Mouse (Mus musculus) E14TG2a.4 (cell line): ENCODE data around the gene Sh2b3.

Source experiments
- H3K27me3 ChIP-seq: 2 replicates; pipeline ENCODE4 v1.6.1; 2014; ENCODE audit warnings: low read length, control low read depth; ENCODE audit not compliant: insufficient read depth
- H3K36me3 ChIP-seq: 2 replicates; pipeline ENCODE4 v1.6.1; 2014; ENCODE audit warnings: low read length, control low read depth; ENCODE audit not compliant: insufficient read depth
- H3K4me1 ChIP-seq: replicated peaks from 2 replicates; pipeline ENCODE4 v1.6.1; 2014; ENCODE audit warnings: low read depth, low read length, control low read depth
- H3K4me3 ChIP-seq: replicated peaks from 2 replicates; pipeline ENCODE4 v1.5.1; 2014; ENCODE audit warnings: mild to moderate bottlenecking, low read length
- H3K9me3 ChIP-seq: 2 replicates; pipeline ENCODE4 v1.6.1; 2014; ENCODE audit warnings: low read length, control low read depth
- CTCF ChIP-seq: conservative IDR thresholded peaks from 2 replicates; pipeline ENCODE4 v1.5.1; 2014; ENCODE audit warnings: low read length
- NANOG ChIP-seq: IDR thresholded peaks from 2 replicates; pipeline ENCODE4 v1.6.1; 2014; ENCODE audit warnings: borderline replicate concordance, low read length, mixed read lengths
- POU5F1 ChIP-seq: IDR thresholded peaks from 2 replicates; pipeline ENCODE4 v1.6.1; 2014; ENCODE audit warnings: low read length, borderline replicate concordance

Sh2b3 gene

DNA sequence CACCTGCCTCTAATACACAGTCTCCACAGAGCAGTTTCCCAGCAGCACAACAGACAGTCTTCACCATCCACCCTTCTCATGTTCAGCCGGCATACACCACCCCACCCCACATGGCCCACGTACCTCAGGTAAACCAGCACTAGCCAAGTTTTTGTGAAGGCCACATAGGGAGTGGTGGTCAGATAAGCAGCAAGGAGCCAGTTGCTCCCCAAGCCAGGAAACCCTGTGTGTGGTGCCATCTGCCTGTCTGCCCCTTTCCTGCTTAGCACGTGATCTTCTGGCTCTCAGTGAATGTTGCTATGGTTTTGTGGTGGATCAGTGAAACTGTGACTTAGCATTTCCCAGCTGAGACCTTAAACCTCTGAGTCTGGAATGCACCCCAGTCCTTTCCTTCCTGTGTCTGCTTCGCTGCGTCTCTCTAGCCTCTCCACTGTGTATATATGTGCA, 25.9 kb downstream of the Sh2b3 start:
- peaks cover 93% of the 10 kb centered on the region for H3K36me3 ChIP-seq
- no peaks in the 10 kb centered on the region for H3K9me3 ChIP-seq
- no peaks in the 10 kb centered on the region for H3K27me3 ChIP-seq
- TF ChIP-seq POU5F1 (no peak), NANOG (no peak), CTCF (no peak)
- H3K4me1 ChIP-seq, result peaks cover 74% of the 10 kb centered on the region
- no peak overlapping the region for H3K4me3 ChIP-seq

DNA sequence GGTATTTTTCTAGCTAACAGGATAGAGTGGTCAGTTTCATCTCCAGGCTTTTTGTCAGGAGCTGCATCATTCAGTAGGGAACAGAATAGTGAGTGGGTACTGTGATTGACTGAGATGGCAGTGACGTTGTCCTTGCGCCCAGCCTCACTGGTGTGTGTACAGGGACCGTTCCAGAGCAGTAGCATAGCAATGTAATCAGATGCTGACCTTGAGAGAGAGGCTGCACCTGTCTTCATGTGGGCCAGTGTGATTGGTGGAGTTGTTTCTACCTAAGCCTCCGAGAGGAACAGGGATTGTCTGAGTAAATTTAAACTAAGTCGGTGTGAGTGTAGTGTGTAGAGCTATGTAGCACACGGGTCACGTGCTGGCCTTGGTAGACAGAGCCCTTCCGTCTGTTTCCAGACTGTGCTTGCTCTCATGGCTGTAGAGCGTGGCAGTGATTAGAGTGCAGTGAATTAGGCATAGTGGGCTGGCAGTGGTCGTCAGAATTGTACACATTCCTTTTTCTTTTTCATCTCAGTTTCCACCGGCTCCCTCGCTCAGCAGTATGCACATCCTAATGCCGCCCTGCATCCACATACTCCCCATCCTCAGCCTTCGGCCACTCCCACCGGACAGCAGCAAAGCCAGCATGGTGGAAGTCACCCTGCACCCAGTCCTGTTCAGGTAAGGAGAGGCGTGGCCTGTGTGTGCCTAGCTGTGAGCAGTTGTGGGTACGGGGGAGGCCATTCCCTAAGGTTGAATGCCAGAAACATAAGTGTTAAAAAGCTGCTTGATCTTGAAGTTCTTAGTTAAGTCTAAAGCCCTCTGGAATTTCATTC, 26.9 kb downstream of the Sh2b3 start:
- TF ChIP-seq CTCF (no peak), NANOG (no peak), POU5F1 (no peak)
- Histone ChIP-seq H3K9me3 (no peaks in the 10 kb centered on the region), H3K36me3 (peaks cover 93% of the 10 kb centered on the region), H3K4me3 (no peak overlapping the region), H3K27me3 (no peaks in the 10 kb centered on the region), H3K4me1 (peaks cover 76% of the 10 kb centered on the region)

DNA sequence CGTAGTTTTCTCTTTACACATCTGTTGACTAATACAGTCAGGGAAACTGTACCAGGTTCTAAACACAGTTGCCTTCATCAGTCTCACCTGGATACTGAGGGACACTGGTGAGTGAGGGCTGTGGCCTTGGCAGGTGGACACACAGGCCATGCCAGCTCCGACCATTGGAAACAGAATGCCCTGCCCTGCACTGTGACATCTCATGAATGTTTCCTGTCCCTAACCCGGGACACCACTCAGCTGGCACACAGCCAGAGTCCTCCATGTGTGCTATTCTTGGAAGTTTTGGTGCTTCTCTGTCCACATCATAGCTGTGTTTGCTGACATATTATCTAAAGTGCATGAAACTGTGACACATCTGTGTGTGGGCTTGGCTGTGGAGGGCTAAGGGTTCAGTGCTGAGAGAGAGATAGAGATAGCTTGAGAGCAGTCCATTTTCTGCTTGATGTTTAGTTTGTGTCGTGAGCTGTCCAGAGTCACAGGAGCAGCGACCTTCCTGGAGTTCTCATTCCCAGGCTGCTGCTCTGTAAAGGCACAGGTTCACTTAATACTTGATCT, 27.7 kb downstream of the Sh2b3 start:
- TF ChIP-seq POU5F1 (no peak), CTCF (no peak), NANOG (no peak)
- Histone ChIP-seq H3K4me3 (no peak overlapping the region), H3K27me3 (no peaks in the 10 kb centered on the region), H3K9me3 (no peaks in the 10 kb centered on the region), H3K36me3 (peaks cover 92% of the 10 kb centered on the region), H3K4me1 (peaks cover 68% of the 10 kb centered on the region)

DNA sequence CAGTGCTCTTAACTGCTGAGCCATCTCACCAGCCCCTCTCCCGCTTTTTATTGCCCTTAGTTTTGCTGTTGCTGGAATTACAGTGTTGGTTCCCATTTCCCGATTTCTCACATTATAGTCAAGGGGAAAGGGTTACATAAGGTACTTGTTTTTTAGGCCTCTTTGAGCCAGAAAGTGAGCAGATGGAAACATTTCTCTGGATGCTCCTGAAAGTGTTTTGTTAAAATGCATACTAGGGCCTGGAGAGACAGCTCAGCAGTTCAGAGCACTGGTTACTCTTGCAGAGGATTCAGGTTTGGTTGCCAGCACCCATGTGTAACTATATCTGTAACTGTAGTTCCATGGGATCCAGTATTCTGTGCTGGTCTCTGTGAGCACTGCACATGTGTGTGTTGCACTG, 29.2 kb downstream of the Sh2b3 start:
- Histone ChIP-seq H3K4me3 (no peak overlapping the region), H3K36me3 (peaks cover 92% of the 10 kb centered on the region), H3K4me1 (peaks cover 54% of the 10 kb centered on the region), H3K27me3 (no peaks in the 10 kb centered on the region), H3K9me3 (no peaks in the 10 kb centered on the region)
- TF ChIP-seq POU5F1 (no peak), NANOG (no peak), CTCF (no peak)

DNA sequence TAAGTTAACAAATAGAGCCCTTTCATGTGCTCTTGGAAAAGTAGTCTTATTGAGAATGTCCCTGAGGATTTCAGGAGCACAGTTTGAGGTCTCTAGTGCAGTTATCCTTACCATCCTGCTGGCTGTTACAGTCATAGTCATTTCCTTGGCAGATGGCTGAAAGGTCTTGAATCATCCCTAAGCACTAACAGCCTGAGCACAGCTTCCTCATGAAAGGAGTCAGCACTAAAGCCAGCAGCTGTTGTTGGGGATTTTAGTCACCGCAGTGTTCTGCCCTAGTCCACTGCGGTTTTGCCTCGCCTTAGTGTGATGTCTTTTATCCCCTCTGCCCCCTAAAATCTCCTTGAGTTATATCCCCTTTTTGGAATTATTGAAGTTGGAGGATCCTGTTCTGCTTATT, 30.3 kb downstream of the Sh2b3 start:
- TF ChIP-seq CTCF, result no peak
- TF ChIP-seq POU5F1, result no peak
- no peak for TF ChIP-seq NANOG
- no peak overlapping the region for H3K4me3 ChIP-seq

DNA sequence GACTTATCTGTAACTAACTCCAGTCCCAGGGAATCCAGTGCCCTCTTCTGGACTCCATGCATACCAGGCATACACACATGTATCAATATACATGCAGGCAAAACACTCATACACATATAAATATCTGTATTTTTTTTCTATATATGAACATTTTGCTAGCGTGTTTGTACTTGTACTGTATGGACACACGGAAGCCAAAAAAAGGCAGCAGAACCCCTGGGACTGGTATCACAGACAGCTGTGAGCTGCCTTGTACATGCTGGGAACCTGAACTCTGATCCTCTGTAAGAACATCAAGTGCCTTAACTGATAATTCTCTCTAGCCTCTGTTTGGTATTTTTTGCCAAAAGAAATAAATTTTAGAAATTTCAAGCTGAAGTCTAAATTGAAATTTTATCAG, 39.0 kb downstream of the Sh2b3 start:
- Histone ChIP-seq H3K4me1 (peaks cover 4% of the 10 kb centered on the region), H3K4me3 (no peak overlapping the region), H3K9me3 (no peaks in the 10 kb centered on the region), H3K27me3 (no peaks in the 10 kb centered on the region), H3K36me3 (peaks cover 97% of the 10 kb centered on the region)
- TF ChIP-seq NANOG (no peak), POU5F1 (no peak), CTCF (no peak)

More for the DNA sequence above, 30.3 kb downstream of the Sh2b3 start:
- Histone ChIP-seq H3K27me3 (no peaks in the 10 kb centered on the region), H3K9me3 (no peaks in the 10 kb centered on the region), H3K36me3 (peaks cover 92% of the 10 kb centered on the region), H3K4me1 (peaks cover 44% of the 10 kb centered on the region)

DNA sequence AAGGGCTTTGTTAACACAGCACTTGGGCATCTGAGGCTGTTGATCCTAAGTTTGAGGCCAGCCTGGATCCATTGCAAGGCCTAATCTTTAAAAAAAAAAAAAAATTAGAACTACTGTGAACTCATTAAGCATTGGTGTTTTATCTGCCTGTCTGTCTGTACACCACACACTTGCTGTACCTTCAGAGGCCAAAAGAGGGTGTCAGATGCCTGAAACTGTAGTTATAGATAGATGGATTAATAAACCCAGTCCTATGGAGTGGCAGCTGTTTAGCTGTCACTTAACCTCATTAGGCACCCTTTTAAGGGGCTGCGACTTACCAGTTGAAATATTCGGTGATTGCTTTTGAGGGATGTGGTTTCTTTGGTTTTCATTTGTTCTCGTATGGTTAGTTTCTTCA, 41.6 kb downstream of the Sh2b3 start:
- H3K4me1 ChIP-seq, result peaks cover 19% of the 10 kb centered on the region
- no peak overlapping the region for H3K4me3 ChIP-seq
- H3K36me3 ChIP-seq, result peaks cover 93% of the 10 kb centered on the region
- TF ChIP-seq CTCF, result no peak
- no peak for TF ChIP-seq NANOG
- TF ChIP-seq POU5F1, result no peak
- no peaks in the 10 kb centered on the region for H3K27me3 ChIP-seq
- no peaks in the 10 kb centered on the region for H3K9me3 ChIP-seq

DNA sequence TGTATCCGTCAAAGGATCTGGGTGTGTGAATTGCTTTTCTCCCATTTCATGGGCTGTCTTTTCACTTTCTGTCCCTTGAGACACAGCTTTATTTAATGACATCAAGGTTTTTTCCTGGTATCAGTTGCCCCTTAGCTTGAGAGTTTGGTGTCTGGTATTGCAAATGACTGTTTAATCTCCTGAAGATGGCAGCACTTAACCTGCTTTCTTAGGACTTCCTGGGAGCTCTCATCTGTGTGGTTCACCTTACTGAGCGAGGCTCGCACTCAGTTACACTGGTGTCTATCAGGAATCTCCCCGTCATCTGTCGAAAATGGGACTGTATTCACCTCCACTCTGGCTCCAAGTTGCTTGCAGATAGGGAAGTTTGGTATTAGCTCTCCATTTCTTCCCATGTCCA, 46.4 kb downstream of the Sh2b3 start:
- TF ChIP-seq CTCF (no peak), NANOG (no peak), POU5F1 (no peak)
- H3K4me1 ChIP-seq, result peaks cover 16% of the 10 kb centered on the region
- H3K9me3 ChIP-seq, result no peaks in the 10 kb centered on the region

More for the DNA sequence above, 46.4 kb downstream of the Sh2b3 start:
- H3K4me3 ChIP-seq, result no peak overlapping the region
- no peaks in the 10 kb centered on the region for H3K27me3 ChIP-seq
- H3K36me3 ChIP-seq, result peaks cover 91% of the 10 kb centered on the region
